Mouse (Mus musculus): ENCODE measurements around the gene Atp5f1. TPM values are rescaled to one million over a fixed set of nuclear protein-coding genes. Genes with fewer than 3 reads are reported as not detected.

Atp5f1 gene
- polyA plus RNA-seq, 1 experiment from 2014 or later, result 575 TPM

DNA sequence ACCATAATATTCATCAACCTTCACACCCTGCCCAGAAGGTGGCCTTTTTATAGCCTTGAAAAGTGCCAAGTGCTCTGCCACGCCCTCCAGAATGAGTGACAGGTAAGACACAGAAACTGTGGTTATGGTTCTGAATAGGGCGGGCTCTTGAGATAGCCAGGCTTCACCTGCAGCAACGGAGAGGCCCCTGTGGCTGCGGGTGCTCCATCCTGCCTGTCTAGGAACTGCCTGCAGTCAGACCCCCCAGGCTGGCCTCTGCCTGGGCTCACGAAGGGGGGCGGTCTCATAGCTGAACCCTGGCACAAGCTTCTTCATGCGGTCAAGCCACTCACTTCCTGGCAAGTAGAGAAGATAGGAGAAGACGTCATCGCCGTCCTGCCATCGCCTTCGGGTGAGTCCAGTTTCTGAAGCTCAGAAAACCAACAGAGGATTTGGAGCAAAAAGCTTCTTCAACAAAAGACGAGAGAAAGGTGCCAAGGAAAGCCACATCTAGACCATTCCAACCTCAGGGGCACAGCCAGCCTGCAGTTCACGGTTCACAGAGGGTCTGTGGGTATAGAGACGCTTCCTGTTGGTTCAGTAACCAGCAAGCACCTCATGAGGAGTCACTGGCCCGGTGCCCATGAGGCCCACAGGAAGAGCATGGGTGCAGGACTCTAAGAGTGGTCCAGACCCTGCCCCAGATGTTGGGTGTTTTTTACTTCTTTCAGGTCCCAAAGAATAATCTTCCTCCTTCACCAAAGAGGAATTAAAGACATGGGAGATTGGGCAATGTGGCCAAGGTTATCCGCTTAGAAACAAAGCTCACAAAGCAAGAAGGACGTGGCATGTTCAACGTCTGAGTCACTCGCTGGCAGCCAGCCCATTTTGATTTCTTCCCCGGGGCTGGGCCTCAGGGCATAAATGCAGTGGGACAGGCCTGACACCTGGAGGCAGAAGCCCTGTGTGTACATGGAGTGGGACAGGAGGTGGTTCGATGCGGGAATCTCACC is 65.0 kb downstream of the Atp5f1 start:
- Histone ChIP-seq H3K4me3 (ENCODE audit: low read depth, low read length) (no peak overlapping the region), H3K9ac (replicated peaks; ENCODE audit: low read length) (no peak overlapping the region), H3K9me3 (replicated peaks; ENCODE audit: control insufficient read depth, low read length) (no peaks in the 10 kb centered on the region), H3K36me3 (replicated peaks; ENCODE audit: control insufficient read depth, insufficient read depth, low read depth, low read length) (no peaks in the 10 kb centered on the region), H3K27ac (replicated peaks; ENCODE audit: low read depth, low read length) (no peak overlapping the region), H3K27me3 (ENCODE audit: control insufficient read depth, insufficient read depth, low read length) (no peaks in the 10 kb centered on the region), H3K4me1 (ENCODE audit: control insufficient read depth, insufficient read depth, low read length) (peaks cover 3% of the 10 kb centered on the region; the same call in 1 of the 2 replicates), H3K4me2 (ENCODE audit: low read depth, low read length) (no peak overlapping the region)
- peak; percentile 23 for DNase-seq (ENCODE audit: low spot score)
- ATAC-seq (replicated peaks; ENCODE audit: insufficient number of reproducible peaks, low FRiP score, low TSS enrichment, low read depth), result no peak
- 81% methylated on average over 23 of the region's 23 CpGs for WGBS

DNA sequence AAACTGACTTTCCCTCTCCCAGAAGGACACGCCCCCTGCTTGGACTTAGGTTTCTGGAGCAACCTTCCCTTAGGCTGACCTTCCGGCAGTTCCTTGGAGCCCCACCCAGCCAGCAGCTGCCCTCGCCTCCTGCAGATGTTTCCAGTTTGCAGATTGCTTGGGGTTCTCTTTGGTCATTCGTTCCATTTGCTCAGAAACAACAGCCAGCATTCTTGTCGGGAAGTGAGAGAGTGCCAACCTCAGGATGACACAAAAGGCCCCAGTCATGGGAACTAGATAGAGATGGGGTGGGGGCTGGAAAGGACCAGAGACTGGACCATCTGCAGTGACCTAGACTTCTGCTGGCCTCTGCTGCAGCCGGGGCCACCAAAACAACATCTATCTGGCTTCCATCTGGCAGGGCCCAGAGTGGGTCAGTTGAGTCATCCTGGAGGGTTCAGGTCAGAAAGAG is 65.9 kb downstream of the Atp5f1 start:
- DNase-seq (ENCODE audit: low spot score) (peak; percentile 63), ATAC-seq (replicated peaks; ENCODE audit: insufficient number of reproducible peaks, low FRiP score, low TSS enrichment, low read depth) (no peak)
- peaks cover 3% of the 10 kb centered on the region; the same call in 1 of the 2 replicates for H3K4me1 ChIP-seq (ENCODE audit: control insufficient read depth, insufficient read depth, low read length)
- WGBS, result 22% methylated on average over 6 of the region's 6 CpGs
- H3K36me3 ChIP-seq (replicated peaks; ENCODE audit: control insufficient read depth, insufficient read depth, low read depth, low read length), result no peaks in the 10 kb centered on the region
- H3K4me3 ChIP-seq (ENCODE audit: low read depth, low read length), result no peak overlapping the region
- no peak overlapping the region for H3K4me2 ChIP-seq (ENCODE audit: low read depth, low read length)
- no peaks in the 10 kb centered on the region for H3K9me3 ChIP-seq (replicated peaks; ENCODE audit: control insufficient read depth, low read length)
- no peak overlapping the region for H3K27ac ChIP-seq (replicated peaks; ENCODE audit: low read depth, low read length)
- H3K9ac ChIP-seq (replicated peaks; ENCODE audit: low read length), result no peak overlapping the region
- no peaks in the 10 kb centered on the region for H3K27me3 ChIP-seq (ENCODE audit: control insufficient read depth, insufficient read depth, low read length)

Other genes with a start within 250 kb of the Atp5f1 start
- gene Rap1a, start 158.8 kb downstream of the Atp5f1 start, polyA plus RNA-seq (2014; fragmentation: Nextera tagmentation; extraction: Ambion mirVana), result 68.2 and 88.7 TPM in 2 replicates
- gene Adora3, start 89.2 kb downstream of the Atp5f1 start, polyA plus RNA-seq (2014; fragmentation: Nextera tagmentation; extraction: Ambion mirVana), result not detected in 2 replicates
- 0.26 TPM in 1 of 2 replicates, not detected in the other for gene Tmigd3, start 89.2 kb downstream of the Atp5f1 start, polyA plus RNA-seq (2014; fragmentation: Nextera tagmentation; extraction: Ambion mirVana)
- 0.39 and 0.49 TPM in 2 replicates for gene I830077J02Rik, start 27.4 kb downstream of the Atp5f1 start, polyA plus RNA-seq (2014; fragmentation: Nextera tagmentation; extraction: Ambion mirVana)
- 117 and 127 TPM in 2 replicates for gene Wdr77, start 730 bp downstream of the Atp5f1 start, polyA plus RNA-seq (2014; fragmentation: Nextera tagmentation; extraction: Ambion mirVana)
- 1.9 and 2.1 TPM in 2 replicates for gene Ovgp1, start 13.6 kb upstream of the Atp5f1 start, polyA plus RNA-seq (2014; fragmentation: Nextera tagmentation; extraction: Ambion mirVana)
- gene Pifo, start 54.5 kb upstream of the Atp5f1 start, polyA plus RNA-seq (2014; fragmentation: Nextera tagmentation; extraction: Ambion mirVana), result not detected in 2 replicates
- gene Chil5, start 72.7 kb upstream of the Atp5f1 start, polyA plus RNA-seq (2014; fragmentation: Nextera tagmentation; extraction: Ambion mirVana), result 0.29 TPM in 1 of 2 replicates, not detected in the other
- not detected in 2 replicates for gene Chia1, start 153.1 kb upstream of the Atp5f1 start, polyA plus RNA-seq (2014; fragmentation: Nextera tagmentation; extraction: Ambion mirVana)
- not detected in 2 replicates for gene Chil3, start 207.5 kb upstream of the Atp5f1 start, polyA plus RNA-seq (2014; fragmentation: Nextera tagmentation; extraction: Ambion mirVana)

Data from embryonic facial prominence, embryonic 11.5 days (tissue).